Mouse (Mus musculus) kidney, adult 2 months (tissue): ENCODE measurements around the gene Apaf1.

Source experiments
- CTCF ChIP-seq: fragments of 200-500 bp; conservative IDR thresholded peaks from 2 replicates; pipeline ENCODE4 v1.5.1; 2011; ENCODE audit warnings: low read depth, mild to moderate bottlenecking, control low read depth, low read length, moderate library complexity, mixed read lengths; ENCODE audit not compliant: insufficient read depth, insufficient read length
- POLR2A ChIP-seq: fragments of 200-500 bp; IDR thresholded peaks from one replicate; pipeline ENCODE4 v1.6.1; 2011; ENCODE audit warnings: low read depth, low read length, control low read depth

DNA sequence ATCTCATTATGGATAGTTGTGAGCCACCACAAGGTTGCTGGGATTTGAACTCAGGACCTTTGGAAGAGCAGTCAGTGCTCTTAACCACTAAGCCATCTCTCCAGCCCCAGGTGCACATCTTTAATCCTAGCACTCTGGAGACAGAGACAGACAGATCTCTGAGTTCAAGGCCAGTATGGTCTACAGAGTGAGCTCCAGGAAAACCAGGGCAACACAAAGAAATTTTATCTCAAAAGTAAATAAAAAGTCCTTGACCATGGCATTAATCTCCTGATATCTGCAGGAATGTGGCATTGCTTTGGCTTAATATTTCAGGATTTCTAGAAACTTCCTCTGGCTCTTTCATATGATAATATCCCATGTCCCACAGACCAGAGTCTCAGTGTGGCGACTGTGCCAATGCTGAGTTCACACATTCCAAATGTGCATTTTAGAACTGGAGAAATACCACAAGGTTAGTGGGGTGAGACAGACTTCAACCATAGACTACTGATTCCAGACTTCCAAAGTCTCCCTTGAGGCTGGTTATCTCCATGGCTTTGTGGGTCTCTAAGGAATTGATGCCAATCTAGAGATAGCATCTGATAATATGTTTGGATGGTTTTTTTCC lies 46.1 kb upstream of the Apaf1 start:
- TF ChIP-seq POLR2A (no peak), CTCF (no peak)
